Mouse (Mus musculus): ENCODE data around the gene Cyp2w1. TPM values are rescaled to one million over a fixed set of nuclear protein-coding genes. Genes with fewer than 3 reads are reported as not detected.
A peak's percentile ranks its signal among the peaks of the same experiment; 100 is the strongest.

The Cyp2w1 gene
- polyA plus RNA-seq (2015; fragmentation: Nextera tagmentation; extraction: Ambion mirVana): not detected in 2 replicates

DNA sequence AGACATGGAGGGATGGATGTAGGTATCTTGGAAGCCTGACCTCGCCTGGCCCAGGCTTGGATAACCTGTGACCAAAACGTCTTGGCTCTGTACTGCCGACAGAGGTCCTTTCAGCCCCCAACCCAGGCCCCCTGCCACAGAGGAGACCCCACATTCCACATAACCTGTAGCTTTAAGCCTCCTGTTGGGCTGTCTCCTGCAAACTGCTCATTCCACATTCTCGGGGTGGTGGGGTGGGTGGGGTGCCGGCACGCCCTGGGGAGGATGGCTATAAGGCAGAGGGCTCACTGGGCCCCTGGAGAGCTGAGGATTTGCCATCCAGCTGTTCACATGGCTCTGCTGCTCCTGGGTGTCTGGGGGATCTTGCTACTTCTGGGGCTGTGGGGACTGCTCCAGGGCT is at the start of gene Cyp2w1:
Cyp2w1 (plus strand) TSS at position 301 of the 400 bp plus-strand sequence.
- Histone ChIP-seq H3K9me3 (replicated peaks; ENCODE audit: low read length) (no peaks in the 10 kb centered on the region), H3K4me1 (replicated peaks; ENCODE audit: insufficient read depth, low read length) (no peaks in the 10 kb centered on the region), H3K9ac (ENCODE audit: low read depth, low read length) (0 out of 2 replicates have a peak within 1 kb of the TSS, but pooled peaks have one; percentile 8), H3K4me3 (replicated peaks; ENCODE audit: low read depth, low read length) (no peak within 1 kb of the TSS), H3K27ac (no peak within 1 kb of the TSS), H3K4me2 (ENCODE audit: low read length) (no peak within 1 kb of the TSS), H3K27me3 (ENCODE audit: insufficient read depth, low read length) (no peaks in the 10 kb centered on the region), H3K36me3 (ENCODE audit: insufficient read depth, low read length) (no peaks in the 10 kb centered on the region)
- WGBS: 59% methylated on average over 6 of the region's 6 CpGs
- DNase-seq (ENCODE audit: low spot score): no peak
- TF ChIP-seq CTCF (IDR thresholded peaks at IDR 0.05; ENCODE audit: low read depth): no peak
- ATAC-seq (replicated peaks; ENCODE audit: low FRiP score, low read depth): no peak

DNA sequence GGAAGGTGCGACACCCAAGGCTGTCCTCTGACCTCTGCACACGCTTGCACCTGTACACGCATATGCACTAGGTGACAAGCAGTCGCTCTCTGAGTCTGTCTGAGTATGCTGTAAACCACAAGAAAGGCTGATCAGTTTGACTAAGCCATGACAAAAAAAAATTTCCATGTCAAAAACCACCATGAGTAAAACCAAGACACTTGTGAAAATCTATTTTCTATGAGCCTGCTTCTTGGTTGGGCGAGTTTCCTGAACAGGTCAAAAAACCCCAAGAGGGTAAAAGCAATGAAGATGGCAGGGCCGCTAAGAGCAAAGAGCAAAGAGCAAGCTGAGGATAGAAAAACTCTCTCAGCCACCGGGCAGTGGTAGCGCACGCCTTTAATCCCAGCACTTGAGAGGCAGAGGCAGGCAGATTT is 48.8 kb upstream of the Cyp2w1 start:
- ATAC-seq (replicated peaks; ENCODE audit: low FRiP score, low read depth): no peak

DNA sequence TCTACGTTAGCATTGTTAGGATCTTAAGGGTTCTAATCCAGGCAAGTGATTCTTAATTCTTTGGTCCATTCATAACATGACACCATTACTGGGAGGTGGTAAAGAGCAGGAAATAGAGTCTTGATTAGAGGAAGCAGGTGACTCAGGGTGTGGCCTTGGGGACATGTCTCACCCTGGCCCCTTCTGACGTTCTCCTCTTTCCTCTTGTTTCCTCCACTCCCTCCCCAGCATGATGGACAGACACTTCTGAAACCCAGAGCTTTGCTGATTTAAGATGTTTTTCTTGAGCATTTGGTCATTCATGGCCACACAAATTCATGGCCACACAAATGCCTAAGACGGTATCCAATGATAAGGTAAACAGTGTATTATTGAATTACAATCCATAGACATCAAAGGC is 42.5 kb upstream of the Cyp2w1 start:
- Histone ChIP-seq H3K36me3 (ENCODE audit: insufficient read depth, low read length) (no peaks in the 10 kb centered on the region), H3K4me3 (replicated peaks; ENCODE audit: low read depth, low read length) (no peak overlapping the region), H3K9ac (ENCODE audit: low read depth, low read length) (no peak overlapping the region), H3K4me1 (replicated peaks; ENCODE audit: insufficient read depth, low read length) (no peaks in the 10 kb centered on the region), H3K4me2 (ENCODE audit: low read length) (no peak overlapping the region), H3K9me3 (replicated peaks; ENCODE audit: low read length) (no peaks in the 10 kb centered on the region), H3K27me3 (ENCODE audit: insufficient read depth, low read length) (no peaks in the 10 kb centered on the region), H3K27ac (no peak overlapping the region)
- 49% methylated on average over 3 of the region's 3 CpGs for WGBS
- ATAC-seq (replicated peaks; ENCODE audit: low FRiP score, low read depth) (no peak), DNase-seq (ENCODE audit: low spot score) (no peak)
- no peak for TF ChIP-seq CTCF (IDR thresholded peaks at IDR 0.05; ENCODE audit: low read depth)

More for the DNA sequence above, 48.8 kb upstream of the Cyp2w1 start:
- H3K27me3 ChIP-seq (ENCODE audit: insufficient read depth, low read length): no peaks in the 10 kb centered on the region
- no peaks in the 10 kb centered on the region for H3K36me3 ChIP-seq (ENCODE audit: insufficient read depth, low read length)
- TF ChIP-seq CTCF (IDR thresholded peaks at IDR 0.05; ENCODE audit: low read depth): no peak
- no peaks in the 10 kb centered on the region for H3K4me1 ChIP-seq (replicated peaks; ENCODE audit: insufficient read depth, low read length)
- no peak overlapping the region for H3K9ac ChIP-seq (ENCODE audit: low read depth, low read length)
- no peak overlapping the region for H3K4me2 ChIP-seq (ENCODE audit: low read length)
- H3K4me3 ChIP-seq (replicated peaks; ENCODE audit: low read depth, low read length): no peak overlapping the region
- H3K9me3 ChIP-seq (replicated peaks; ENCODE audit: low read length): no peaks in the 10 kb centered on the region
- H3K27ac ChIP-seq: no peak overlapping the region
- DNase-seq (ENCODE audit: low spot score): no peak
- 89% methylated on average over 9 of the region's 9 CpGs for WGBS

DNA sequence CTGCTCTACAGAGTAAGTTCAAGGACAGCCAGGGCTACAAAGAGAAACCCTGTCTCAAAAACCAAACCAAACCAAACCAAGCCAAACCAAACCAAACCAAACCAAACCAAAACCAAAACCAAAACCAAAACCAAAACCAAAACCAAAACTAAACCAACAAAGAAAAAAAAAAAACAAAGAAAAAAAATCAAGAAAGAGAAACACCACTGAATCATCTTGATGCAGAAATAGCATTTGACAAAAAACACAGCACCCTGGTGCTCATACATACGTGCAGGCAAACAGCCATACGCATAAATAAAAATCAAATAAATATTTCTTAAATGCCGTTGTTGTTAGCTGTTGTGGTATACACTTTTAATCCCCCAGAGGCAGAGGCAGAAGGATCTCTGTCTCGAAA is 41.9 kb upstream of the Cyp2w1 start:
- Histone ChIP-seq H3K27ac (no peak overlapping the region), H3K36me3 (ENCODE audit: insufficient read depth, low read length) (no peaks in the 10 kb centered on the region), H3K9ac (ENCODE audit: low read depth, low read length) (no peak overlapping the region), H3K4me2 (ENCODE audit: low read length) (no peak overlapping the region), H3K4me3 (replicated peaks; ENCODE audit: low read depth, low read length) (no peak overlapping the region), H3K4me1 (replicated peaks; ENCODE audit: insufficient read depth, low read length) (no peaks in the 10 kb centered on the region), H3K9me3 (replicated peaks; ENCODE audit: low read length) (no peaks in the 10 kb centered on the region), H3K27me3 (ENCODE audit: insufficient read depth, low read length) (no peaks in the 10 kb centered on the region)
- DNase-seq (ENCODE audit: low spot score) (no peak), ATAC-seq (replicated peaks; ENCODE audit: low FRiP score, low read depth) (no peak)
- no peak for TF ChIP-seq CTCF (IDR thresholded peaks at IDR 0.05; ENCODE audit: low read depth)
- 87% methylated on average over 4 of the region's 4 CpGs for WGBS

DNA sequence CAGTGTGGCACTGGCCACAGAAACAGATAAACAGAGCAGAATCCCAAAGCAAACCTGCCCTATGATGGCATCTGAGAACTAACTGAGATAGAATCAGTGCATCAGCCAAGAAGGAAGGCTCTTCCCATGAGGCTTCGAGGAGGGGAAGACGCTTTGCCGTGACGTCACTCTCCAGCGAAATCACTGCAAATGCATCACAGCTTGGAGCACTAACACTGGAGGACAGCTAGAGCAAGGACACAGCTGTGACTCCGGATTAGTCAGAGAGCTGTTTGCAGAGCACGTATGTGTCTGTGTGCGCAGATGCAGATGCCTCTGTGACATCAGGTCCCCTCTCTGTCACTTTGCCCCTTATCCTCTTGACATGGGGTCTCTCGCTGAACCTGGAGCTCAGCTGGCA is 40.6 kb upstream of the Cyp2w1 start:
- H3K27me3 ChIP-seq (ENCODE audit: insufficient read depth, low read length): no peaks in the 10 kb centered on the region
- no peak for TF ChIP-seq CTCF (IDR thresholded peaks at IDR 0.05; ENCODE audit: low read depth)
- no peak overlapping the region for H3K27ac ChIP-seq
- H3K9me3 ChIP-seq (replicated peaks; ENCODE audit: low read length): no peaks in the 10 kb centered on the region
- H3K9ac ChIP-seq (ENCODE audit: low read depth, low read length): no peak overlapping the region
- no peak overlapping the region for H3K4me3 ChIP-seq (replicated peaks; ENCODE audit: low read depth, low read length)
- no peak for DNase-seq (ENCODE audit: low spot score)
- 91% methylated on average over 9 of the region's 9 CpGs for WGBS
- ATAC-seq (replicated peaks; ENCODE audit: low FRiP score, low read depth): no peak
- no peak overlapping the region for H3K4me2 ChIP-seq (ENCODE audit: low read length)
- no peaks in the 10 kb centered on the region for H3K4me1 ChIP-seq (replicated peaks; ENCODE audit: insufficient read depth, low read length)
- H3K36me3 ChIP-seq (ENCODE audit: insufficient read depth, low read length): no peaks in the 10 kb centered on the region

DNA sequence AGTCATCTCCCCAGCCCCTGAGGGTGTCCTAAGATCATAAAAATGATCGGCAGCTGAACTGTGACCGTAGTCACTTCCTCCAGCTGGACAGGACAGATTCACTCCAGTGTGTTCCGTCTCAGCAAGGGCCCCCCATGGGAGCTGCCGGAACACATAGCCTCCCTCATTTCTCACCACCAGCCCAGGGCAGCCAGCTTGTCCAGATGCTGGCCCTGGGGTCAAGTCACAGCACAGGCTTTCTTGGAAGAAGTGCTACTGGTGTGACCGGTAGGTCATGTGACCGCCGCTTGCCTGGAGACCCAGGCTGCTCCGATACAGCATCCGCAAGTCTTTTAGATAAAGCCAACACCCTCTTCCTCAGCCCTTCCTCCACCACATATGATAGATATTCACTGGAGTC is 38.9 kb upstream of the Cyp2w1 start:
- ATAC-seq (replicated peaks; ENCODE audit: low FRiP score, low read depth): no peak
- Histone ChIP-seq H3K4me3 (replicated peaks; ENCODE audit: low read depth, low read length) (no peak overlapping the region), H3K4me1 (replicated peaks; ENCODE audit: insufficient read depth, low read length) (0 out of 2 replicates have a peak, but pooled peaks cover 6% of the 10 kb centered on the region), H3K27ac (no peak overlapping the region), H3K4me2 (ENCODE audit: low read length) (no peak overlapping the region), H3K9ac (ENCODE audit: low read depth, low read length) (no peak overlapping the region), H3K36me3 (ENCODE audit: insufficient read depth, low read length) (no peaks in the 10 kb centered on the region), H3K27me3 (ENCODE audit: insufficient read depth, low read length) (no peaks in the 10 kb centered on the region), H3K9me3 (replicated peaks; ENCODE audit: low read length) (no peaks in the 10 kb centered on the region)
- WGBS: 41% methylated on average over 9 of the region's 9 CpGs
- no peak for TF ChIP-seq CTCF (IDR thresholded peaks at IDR 0.05; ENCODE audit: low read depth)
- DNase-seq (ENCODE audit: low spot score): no peak

Data from kidney, postnatal 0 days (tissue).